Mouse (Mus musculus): ENCODE results near the gene Maco1.

DNA sequence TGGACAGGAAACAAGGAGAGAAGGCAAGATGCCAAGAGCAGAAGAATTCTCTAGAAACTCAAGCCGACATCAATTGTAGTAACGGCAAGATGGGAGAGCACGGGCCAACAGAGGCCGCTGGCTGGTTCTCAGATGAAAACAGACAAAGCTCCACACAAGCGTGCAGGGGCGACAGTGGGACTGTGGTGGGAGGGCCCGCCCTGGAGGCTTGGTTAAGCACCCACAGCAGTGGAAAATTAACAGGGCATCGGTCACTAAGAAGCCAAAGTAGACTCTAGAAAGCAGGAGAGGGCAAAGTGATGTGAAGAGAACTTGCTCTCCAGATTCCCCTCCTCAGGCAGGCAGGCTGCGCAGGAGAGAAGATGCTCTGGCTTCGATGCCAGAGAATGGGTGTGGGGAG lies 51.0 kb downstream of the Maco1 start:
- TF ChIP-seq CHD2 (IDR thresholded peaks at IDR 0.05; ENCODE audit: low read depth, low read length) (no peak), HCFC1 (IDR thresholded peaks at IDR 0.05; ENCODE audit: borderline replicate concordance, insufficient read depth, low read length) (no peak)
